Mouse (Mus musculus): ENCODE data around the gene Tpbpb. TPM values are rescaled to one million over a fixed set of nuclear protein-coding genes. Genes with fewer than 3 reads are reported as not detected.

Tpbpb gene
- polyA plus RNA-seq (2017; shearing (Covaris generic)), result not detected

DNA sequence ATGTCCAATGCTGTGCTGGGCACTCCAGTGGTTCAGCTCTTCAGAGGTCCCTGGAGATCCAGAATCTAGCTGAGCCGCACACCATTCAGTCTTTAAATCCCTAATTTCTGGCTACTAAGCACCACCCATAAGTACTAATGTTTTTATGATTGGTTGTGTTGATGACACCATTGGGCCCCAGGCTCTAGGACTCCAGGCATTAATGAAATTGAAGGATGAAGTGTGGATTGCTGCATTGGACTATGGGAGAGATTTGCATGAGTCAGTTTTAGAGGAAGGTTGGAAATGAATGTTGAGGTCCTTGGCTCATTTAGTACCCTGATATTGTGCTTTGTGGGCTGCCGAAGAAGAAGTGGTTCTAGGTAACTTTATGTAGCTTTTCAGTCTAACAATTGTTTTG lies at the start of gene Tpbpb:
Tpbpb (minus strand) TSS at position 101 of the 400 bp plus-strand sequence.

GRCm38 (mm10) chr13:60941884-60942283 lies 37.2 kb upstream of the Tpbpb start, which contains the start of gene Tpbpa:
Gene Tpbpa (minus strand): TSS chr13:60941984.

DNA sequence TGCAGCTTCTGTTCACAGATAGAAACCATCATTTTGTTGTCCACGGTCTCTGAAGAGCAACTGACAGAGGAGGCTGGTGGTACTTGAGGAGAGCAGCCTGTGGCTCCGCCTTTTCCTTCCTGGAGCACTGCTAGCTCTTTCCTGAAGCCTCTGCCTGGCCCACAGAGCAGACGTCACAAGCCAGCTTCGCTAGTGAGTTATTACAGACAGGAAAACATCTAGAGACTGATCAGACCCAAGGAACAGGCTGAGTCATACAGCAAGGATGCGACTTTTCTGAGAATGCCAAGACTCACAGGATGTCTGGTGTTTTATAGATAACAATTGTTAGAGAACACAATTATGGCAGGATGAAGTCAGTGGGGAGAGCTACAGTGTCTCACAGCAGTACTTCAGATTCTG lies 31.8 kb upstream of the Tpbpb start, which contains the start of the genes Gm49391 and Ctla2a:
Gm49391 (minus strand) TSS at position 72 of the 402 bp plus-strand sequence.
Ctla2a (minus strand) TSS at position 126 of the 402 bp plus-strand sequence.

DNA sequence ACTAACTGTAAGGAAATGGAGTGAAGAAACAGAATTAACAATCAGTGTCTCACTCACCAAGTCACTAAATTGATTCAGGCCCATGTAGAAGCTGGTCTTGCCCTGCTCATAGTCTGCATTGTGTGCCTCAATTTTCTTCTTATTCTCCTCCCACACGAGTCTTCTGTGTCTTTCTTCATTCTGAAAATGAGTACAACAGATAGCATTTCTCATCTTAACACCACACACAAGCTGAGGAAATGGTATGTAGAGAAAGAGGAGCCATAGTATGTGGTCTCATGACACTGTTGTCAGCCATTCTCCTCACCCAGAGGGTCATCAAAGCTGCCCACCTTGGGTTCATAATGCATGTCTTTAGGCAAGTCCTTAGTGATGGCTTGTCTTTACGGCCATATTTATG lies 30.8 kb upstream of the Tpbpb start, which contains the start of gene Gm49393:
Gm49393 (minus strand) TSS at position 101 of the 400 bp plus-strand sequence.

DNA sequence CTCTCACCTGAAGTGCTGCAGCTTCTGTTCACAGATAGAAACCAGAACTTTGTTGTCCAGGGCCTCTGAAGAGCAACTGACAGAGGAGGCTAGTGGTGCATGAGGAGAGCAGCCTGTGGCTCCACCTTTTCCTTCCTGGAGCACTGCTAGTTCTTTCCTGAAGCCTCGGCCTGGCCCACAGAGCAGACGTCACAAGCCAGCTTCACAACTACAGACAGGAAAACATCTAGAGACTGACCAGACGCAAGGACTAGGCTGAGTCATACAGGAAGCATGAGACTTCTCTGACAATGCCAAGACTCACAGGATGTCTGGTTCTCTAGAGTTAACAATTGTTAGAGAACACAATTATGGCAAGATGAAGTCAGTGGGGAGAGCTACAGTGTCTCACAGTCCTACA lies 7.4 kb downstream of the Tpbpb start, which contains the start of gene Ctla2b:
Ctla2b (minus strand) TSS at position 120 of the 400 bp plus-strand sequence.

DNA sequence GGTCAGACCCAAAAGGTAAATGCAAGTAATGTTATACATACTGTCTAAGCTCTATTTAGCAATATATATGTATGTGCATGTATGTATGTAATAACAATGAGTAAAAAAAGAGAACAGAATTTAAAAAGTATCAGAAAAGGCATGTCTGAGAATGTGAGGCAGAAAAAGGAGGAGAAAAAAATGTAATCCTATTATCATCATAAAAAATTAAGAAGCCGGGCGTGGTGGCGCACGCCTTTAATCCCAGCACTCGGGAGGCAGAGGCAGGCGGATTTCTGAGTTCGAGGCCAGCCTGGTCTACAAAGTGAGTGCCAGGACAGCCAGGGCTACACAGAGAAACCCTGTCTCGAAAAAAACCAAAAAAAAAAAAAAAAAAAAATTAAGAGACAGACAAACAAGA lies 7.9 kb downstream of the Tpbpb start, which contains the start of gene Gm49392:
Gm49392 (minus strand) TSS at position 101 of the 400 bp plus-strand sequence.

GRCm38 (mm10) chr13:60864281-60864680 lies 40.4 kb downstream of the Tpbpb start, which contains the start of gene 4930486L24Rik:
Gene 4930486L24Rik (minus strand): TSS chr13:60864475.

Other genes with a start within 250 kb of the Tpbpb start
- gene BC051665, start 118.5 kb downstream of the Tpbpb start, polyA plus RNA-seq (2017; shearing (Covaris generic)), result not detected
- gene Ctsll3, start 102.0 kb downstream of the Tpbpb start, polyA plus RNA-seq (2017; shearing (Covaris generic)), result not detected
- gene 4930486L24Rik, start 40.4 kb downstream of the Tpbpb start, polyA plus RNA-seq (2017; shearing (Covaris generic)), result 3.4 TPM
- gene Gm49392, start 8.0 kb downstream of the Tpbpb start, polyA plus RNA-seq (2017; shearing (Covaris generic)), result not detected
- 26.3 TPM for gene Ctla2b, start 7.4 kb downstream of the Tpbpb start, polyA plus RNA-seq (2017; shearing (Covaris generic))
- gene Gm49393, start 30.7 kb upstream of the Tpbpb start, polyA plus RNA-seq (2017; shearing (Covaris generic)), result not detected
- gene Gm49391, start 31.7 kb upstream of the Tpbpb start, polyA plus RNA-seq (2017; shearing (Covaris generic)), result 0.61 TPM
- gene Ctla2a, start 31.7 kb upstream of the Tpbpb start, polyA plus RNA-seq (2017; shearing (Covaris generic)), result 241 TPM
- not detected for gene Tpbpa, start 37.1 kb upstream of the Tpbpb start, polyA plus RNA-seq (2017; shearing (Covaris generic))
- gene Ctsj, start 101.1 kb upstream of the Tpbpb start, polyA plus RNA-seq (2017; shearing (Covaris generic)), result not detected
- gene Ctsq, start 135.8 kb upstream of the Tpbpb start, polyA plus RNA-seq (2017; shearing (Covaris generic)), result not detected